Mouse (Mus musculus): Measurements from ENCODE around the gene Zswim1. TPM values are rescaled to one million over a fixed set of nuclear protein-coding genes. Genes with fewer than 3 reads are reported as not detected.

The Zswim1 gene
- polyA plus RNA-seq, 1 experiment from 2014 or later = 29.2 TPM

- H3K9me3 ChIP-seq = no peaks in the 10 kb centered on the region
- no peaks in the 10 kb centered on the region for H3K27me3 ChIP-seq
- peak overlapping the region; percentile 89 for H3K4me2 ChIP-seq
- H3K4me3 ChIP-seq = peak overlapping the region; percentile 59
- peak overlapping the region; percentile 55 for H3K9ac ChIP-seq
- 15% methylated on average over 7 of the region's 7 CpGs for WGBS
- H3K27ac ChIP-seq (replicated peaks) = peak overlapping the region; percentile 78; the same call in 1 of the 2 replicates
- peaks cover 25% of the 10 kb centered on the region for H3K4me1 ChIP-seq (replicated peaks)
- no peak for ATAC-seq (ENCODE audit: low FRiP score, low read depth)
- H3K36me3 ChIP-seq = no peaks in the 10 kb centered on the region; the same call in 1 of the 2 replicates
Observed at GRCm38 (mm10) chr2:164784869-164785420, 37.5 kb upstream of the Zswim1 start.

DNA sequence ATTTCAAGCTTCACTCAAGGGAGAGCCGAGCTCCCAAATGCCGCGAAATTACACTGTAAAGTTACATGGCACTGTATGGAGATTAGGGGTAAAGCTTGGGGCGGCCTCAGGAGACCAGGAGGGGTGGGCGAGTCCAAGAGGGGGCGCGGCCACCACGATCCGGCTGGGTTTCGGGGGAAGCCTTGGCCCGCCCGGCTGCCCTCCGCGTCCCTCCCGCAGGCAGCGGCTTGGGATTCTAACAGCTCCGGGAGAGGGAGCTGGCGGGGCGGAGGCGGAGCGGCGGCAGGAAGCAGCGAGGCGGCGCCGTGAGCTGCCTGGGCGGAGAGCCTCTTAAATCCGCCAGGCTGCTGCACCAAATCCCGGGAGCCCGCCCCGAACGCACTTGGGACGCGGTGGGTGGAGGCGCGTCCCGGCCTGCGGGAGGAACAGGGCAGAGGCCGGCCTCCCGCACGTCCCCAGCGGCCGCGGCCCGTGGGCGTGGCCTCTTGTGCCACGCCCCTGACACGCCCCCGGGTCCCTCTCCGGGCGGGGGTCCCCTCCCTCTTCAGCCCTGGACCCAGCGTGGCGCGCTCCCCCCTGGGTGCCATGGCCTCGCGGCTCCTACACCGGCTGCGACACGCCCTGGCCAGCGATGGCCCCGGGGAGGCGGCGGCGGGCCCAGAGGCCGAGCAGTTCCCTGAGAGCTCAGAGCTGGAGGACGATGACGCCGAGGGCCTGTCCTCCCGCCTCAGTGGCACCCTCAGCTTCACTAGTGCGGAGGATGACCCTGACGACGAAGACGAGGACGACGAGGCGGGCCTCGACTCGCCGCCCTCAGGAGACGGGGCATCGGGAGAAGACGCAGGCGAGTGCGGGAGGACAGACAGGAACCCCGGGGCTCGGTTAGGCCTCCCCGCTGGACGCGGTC is 36.8 kb upstream of the Zswim1 start, which contains the start of gene Snx21:
TSS of gene Snx21 (plus strand) at position 343 of the 907 bp plus-strand sequence.
- Histone ChIP-seq H3K36me3 (peaks cover 2% of the 10 kb centered on the region; the same call in 1 of the 2 replicates), H3K4me1 (replicated peaks) (peaks cover 25% of the 10 kb centered on the region), H3K9ac (peak within 1 kb of the TSS; percentile 55), H3K4me3 (peak within 1 kb of the TSS; percentile 59), H3K4me2 (peak within 1 kb of the TSS; percentile 89), H3K27me3 (no peaks in the 10 kb centered on the region), H3K9me3 (no peaks in the 10 kb centered on the region), H3K27ac (replicated peaks) (peak within 1 kb of the TSS; percentile 78)
- under 1% methylated on average over 64 of the region's 89 CpGs for WGBS
- peak; percentile 89 for ATAC-seq (ENCODE audit: low FRiP score, low read depth)

DNA sequence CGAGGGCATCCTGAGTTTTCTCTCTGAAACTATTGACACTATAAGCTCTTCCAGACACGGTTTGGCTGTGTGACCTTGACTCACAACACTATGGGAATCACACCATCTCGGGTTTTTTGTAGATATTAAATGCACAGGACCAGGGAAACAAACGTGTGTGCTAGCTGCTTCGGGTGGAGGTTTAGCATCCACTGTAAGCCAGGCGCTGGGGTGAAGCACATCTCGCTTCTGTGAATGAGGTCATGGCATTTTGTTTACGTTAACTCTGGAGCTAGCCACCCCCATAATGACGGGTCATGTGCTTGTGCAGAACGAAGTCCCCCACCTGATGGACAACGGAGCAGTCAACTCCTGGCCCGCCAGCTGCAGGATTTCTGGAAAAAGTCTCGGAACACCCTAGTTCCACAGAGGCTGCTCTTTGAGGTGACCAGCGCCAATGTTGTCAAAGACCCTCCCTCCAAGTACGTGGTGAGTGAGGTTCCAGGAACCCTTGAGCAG is 36.0 kb upstream of the Zswim1 start:
- Histone ChIP-seq H3K27me3 (no peaks in the 10 kb centered on the region), H3K27ac (replicated peaks) (peak overlapping the region; percentile 78), H3K4me1 (replicated peaks) (peaks cover 25% of the 10 kb centered on the region), H3K36me3 (peaks cover 2% of the 10 kb centered on the region; the same call in 1 of the 2 replicates), H3K4me2 (peak overlapping the region; percentile 89), H3K9ac (peak overlapping the region; percentile 55), H3K9me3 (no peaks in the 10 kb centered on the region), H3K4me3 (peak overlapping the region; percentile 59)
- ATAC-seq (ENCODE audit: low FRiP score, low read depth) = peak; percentile 21; the same call in 1 of the 2 replicates
- WGBS = 10% methylated on average over 15 of the region's 15 CpGs

- ATAC-seq (ENCODE audit: low FRiP score, low read depth) = no peak
- Histone ChIP-seq H3K36me3 (peaks cover 2% of the 10 kb centered on the region; the same call in 1 of the 2 replicates), H3K4me1 (replicated peaks) (peaks cover 25% of the 10 kb centered on the region), H3K27ac (replicated peaks) (no peak overlapping the region), H3K9ac (peak overlapping the region; percentile 55; the same call in 1 of the 2 replicates), H3K4me3 (peak overlapping the region; percentile 59), H3K9me3 (no peaks in the 10 kb centered on the region), H3K27me3 (no peaks in the 10 kb centered on the region), H3K4me2 (peak overlapping the region; percentile 89)
- WGBS = 81% methylated on average over 3 of the region's 3 CpGs
Observed at GRCm38 (mm10) chr2:164787032-164787431, 35.5 kb upstream of the Zswim1 start.

- peaks cover 25% of the 10 kb centered on the region for H3K4me1 ChIP-seq (replicated peaks)
- H3K4me2 ChIP-seq = peak overlapping the region; percentile 89; the same call in 1 of the 2 replicates
- ATAC-seq (ENCODE audit: low FRiP score, low read depth) = no peak
Observed at GRCm38 (mm10) chr2:164787779-164788178, 34.7 kb upstream of the Zswim1 start.

GRCm38 (mm10) chr2:164788411-164788810 is 34.1 kb upstream of the Zswim1 start:
- H3K27ac ChIP-seq (replicated peaks) = no peak overlapping the region
- H3K4me1 ChIP-seq (replicated peaks) = peaks cover 25% of the 10 kb centered on the region
- no peak overlapping the region for H3K4me3 ChIP-seq
- WGBS = 73% methylated on average over 4 of the region's 4 CpGs
- H3K9me3 ChIP-seq = no peaks in the 10 kb centered on the region
- H3K4me2 ChIP-seq = 0 out of 2 replicates have a peak overlapping the region, but pooled peaks have one; percentile 1
- no peaks in the 10 kb centered on the region for H3K27me3 ChIP-seq
- no peak for ATAC-seq (ENCODE audit: low FRiP score, low read depth)
- peaks cover 8% of the 10 kb centered on the region for H3K36me3 ChIP-seq
- H3K9ac ChIP-seq = no peak overlapping the region

More at GRCm38 (mm10) chr2:164787779-164788178, 34.7 kb upstream of the Zswim1 start:
- no peak overlapping the region for H3K4me3 ChIP-seq
- H3K9me3 ChIP-seq = no peaks in the 10 kb centered on the region
- no peak overlapping the region for H3K27ac ChIP-seq (replicated peaks)
- peaks cover 8% of the 10 kb centered on the region for H3K36me3 ChIP-seq
- no peak overlapping the region for H3K9ac ChIP-seq
- 83% methylated on average over 10 of the region's 10 CpGs for WGBS
- H3K27me3 ChIP-seq = no peaks in the 10 kb centered on the region

DNA sequence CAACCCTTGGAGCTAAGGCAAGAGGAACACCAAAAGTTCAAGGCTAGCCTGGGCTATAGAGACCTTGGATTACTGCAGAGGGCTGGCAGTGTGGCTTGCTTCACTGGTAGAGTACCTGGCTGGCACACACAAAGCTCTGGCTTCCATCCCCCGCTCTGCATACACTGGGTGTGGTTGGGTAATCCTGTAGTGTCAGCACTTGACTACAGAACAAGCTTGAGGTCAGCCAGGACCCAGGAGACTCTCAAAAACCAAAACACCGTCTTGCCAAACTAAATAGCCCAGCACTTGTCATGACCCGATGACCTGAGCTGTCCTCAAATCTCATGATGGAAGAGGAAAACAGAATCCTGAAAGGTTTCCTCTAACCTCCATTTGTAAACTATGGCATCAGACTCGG is 32.0 kb upstream of the Zswim1 start:
- ATAC-seq (ENCODE audit: low FRiP score, low read depth) = no peak

DNA sequence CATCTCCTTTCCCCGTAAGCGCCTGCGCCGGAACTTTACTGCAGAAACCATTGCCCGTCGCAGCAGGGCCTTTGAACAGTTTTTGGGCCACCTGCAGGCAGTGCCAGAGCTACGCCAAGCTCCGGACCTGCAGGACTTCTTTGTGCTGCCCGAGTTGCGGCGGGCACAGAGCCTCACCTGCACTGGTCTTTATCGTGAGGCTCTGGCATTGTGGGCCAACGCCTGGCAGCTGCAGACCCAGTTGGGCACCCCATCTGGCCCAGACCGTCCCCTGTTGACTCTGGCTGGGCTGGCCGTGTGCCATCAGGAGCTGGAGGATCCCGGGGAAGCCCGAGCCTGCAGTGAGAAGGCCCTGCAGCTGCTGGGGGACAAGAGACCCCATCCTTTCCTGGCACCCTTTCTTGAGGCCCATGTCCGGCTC is 30.6 kb upstream of the Zswim1 start:
- peaks cover 13% of the 10 kb centered on the region for H3K4me1 ChIP-seq (replicated peaks)
- no peaks in the 10 kb centered on the region for H3K27me3 ChIP-seq
- 87% methylated on average over 18 of the region's 18 CpGs for WGBS
- no peak overlapping the region for H3K4me3 ChIP-seq
- peaks cover 16% of the 10 kb centered on the region for H3K36me3 ChIP-seq
- no peak for ATAC-seq (ENCODE audit: low FRiP score, low read depth)
- H3K9ac ChIP-seq = no peak overlapping the region
- H3K27ac ChIP-seq (replicated peaks) = no peak overlapping the region
- no peak overlapping the region for H3K4me2 ChIP-seq
- H3K9me3 ChIP-seq = no peaks in the 10 kb centered on the region

More for the DNA sequence above, 32.0 kb upstream of the Zswim1 start:
- no peak overlapping the region for H3K27ac ChIP-seq (replicated peaks)
- no peak overlapping the region for H3K9ac ChIP-seq
- H3K4me3 ChIP-seq = no peak overlapping the region
- WGBS = 84% methylated on average over 4 of the region's 4 CpGs
- no peaks in the 10 kb centered on the region for H3K27me3 ChIP-seq
- no peaks in the 10 kb centered on the region for H3K9me3 ChIP-seq
- peaks cover 18% of the 10 kb centered on the region for H3K4me1 ChIP-seq (replicated peaks)
- H3K36me3 ChIP-seq = peaks cover 13% of the 10 kb centered on the region
- no peak overlapping the region for H3K4me2 ChIP-seq

DNA sequence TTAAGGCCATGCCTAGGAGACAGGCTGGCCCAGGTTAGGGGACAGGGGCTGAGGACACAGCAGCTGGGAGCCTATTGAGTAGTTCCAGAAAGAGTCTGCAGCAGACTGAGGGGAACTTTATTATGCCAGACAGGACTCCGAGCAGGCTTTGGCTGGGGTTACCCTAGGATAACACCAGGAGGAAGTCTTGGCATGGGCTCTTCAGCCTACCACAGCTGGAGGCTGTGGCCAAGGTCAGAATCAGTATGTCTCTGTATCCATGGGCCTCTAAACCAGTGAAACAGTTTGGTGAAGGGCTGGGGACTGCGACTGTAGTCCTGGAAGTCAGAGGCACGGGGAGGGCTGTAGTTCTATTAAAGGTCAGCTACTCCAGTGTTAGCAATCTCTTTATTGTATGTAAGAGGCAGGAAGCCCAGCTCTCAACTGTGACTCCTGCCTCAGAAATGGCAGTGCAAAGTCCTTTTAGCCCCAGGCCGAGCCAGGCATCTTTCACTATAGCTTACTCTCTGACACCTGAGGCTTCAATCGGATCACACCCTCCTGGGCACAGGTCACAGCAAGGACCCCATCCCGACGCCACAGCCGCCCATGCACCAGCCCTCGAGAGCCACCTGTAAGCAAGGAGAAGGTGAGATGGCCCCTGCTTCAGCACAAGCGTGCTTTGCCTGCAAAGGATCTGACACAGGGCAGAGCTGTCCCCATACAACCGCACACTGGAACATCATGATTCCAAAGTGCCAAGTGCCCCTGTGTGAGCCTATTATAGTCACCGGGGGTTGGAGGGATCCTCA is 29.9 kb upstream of the Zswim1 start:
- H3K27me3 ChIP-seq = no peaks in the 10 kb centered on the region
- H3K9ac ChIP-seq = no peak overlapping the region
- peaks cover 6% of the 10 kb centered on the region for H3K4me1 ChIP-seq (replicated peaks)
- H3K9me3 ChIP-seq = no peaks in the 10 kb centered on the region
- WGBS = 95% methylated on average over 12 of the region's 12 CpGs
- no peak for ATAC-seq (ENCODE audit: low FRiP score, low read depth)
- H3K36me3 ChIP-seq = peaks cover 16% of the 10 kb centered on the region
- no peak overlapping the region for H3K4me3 ChIP-seq
- no peak overlapping the region for H3K4me2 ChIP-seq
- no peak overlapping the region for H3K27ac ChIP-seq (replicated peaks)

- no peak overlapping the region for H3K27ac ChIP-seq (replicated peaks)
- H3K36me3 ChIP-seq = peaks cover 20% of the 10 kb centered on the region
- H3K4me1 ChIP-seq (replicated peaks) = peaks cover 3% of the 10 kb centered on the region
- no peak overlapping the region for H3K4me3 ChIP-seq
- no peaks in the 10 kb centered on the region for H3K9me3 ChIP-seq
- no peak overlapping the region for H3K9ac ChIP-seq
- H3K27me3 ChIP-seq = no peaks in the 10 kb centered on the region
- ATAC-seq (ENCODE audit: low FRiP score, low read depth) = no peak
- no peak overlapping the region for H3K4me2 ChIP-seq
- WGBS = 90% methylated on average over 3 of the region's 3 CpGs
Observed at GRCm38 (mm10) chr2:164793236-164793635, 29.2 kb upstream of the Zswim1 start.

DNA sequence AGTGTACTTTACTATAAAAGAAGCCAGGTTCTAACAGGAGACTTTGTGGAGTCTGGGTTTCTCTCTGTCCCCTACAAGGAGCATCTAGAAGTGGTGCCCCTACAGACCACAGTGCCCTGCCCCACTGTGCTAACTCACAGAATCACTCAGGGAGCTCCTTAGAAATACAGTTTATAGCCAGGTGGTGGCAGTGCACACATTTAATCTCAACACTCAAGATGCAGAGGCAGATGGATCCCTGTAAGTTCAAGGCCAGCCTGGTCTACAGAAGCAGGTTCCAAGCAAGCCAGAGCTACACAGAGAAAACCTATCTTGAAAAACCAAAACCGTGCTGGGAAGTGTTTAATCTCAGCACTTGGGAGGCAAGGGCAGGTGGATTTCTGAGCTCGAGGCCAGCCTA is 28.7 kb upstream of the Zswim1 start:
- Histone ChIP-seq H3K9me3 (no peaks in the 10 kb centered on the region), H3K9ac (no peak overlapping the region), H3K27me3 (no peaks in the 10 kb centered on the region), H3K4me2 (no peak overlapping the region), H3K27ac (replicated peaks) (no peak overlapping the region), H3K36me3 (peaks cover 20% of the 10 kb centered on the region), H3K4me3 (no peak overlapping the region), H3K4me1 (replicated peaks) (no peaks in the 10 kb centered on the region)
- no peak for ATAC-seq (ENCODE audit: low FRiP score, low read depth)
- 89% methylated on average over 2 of the region's 2 CpGs for WGBS
